Mouse (Mus musculus): ENCODE data around the gene Phb2. TPM values are rescaled to one million over a fixed set of nuclear protein-coding genes. Genes with fewer than 3 reads are reported as not detected.

Gene Phb2
- polyA plus RNA-seq, 1 experiment from 2014 or later = 436 TPM

- no peaks in the 10 kb centered on the region for H3K9me3 ChIP-seq (ENCODE audit: control insufficient read depth, low read length)
- no peak overlapping the region for H3K9ac ChIP-seq (ENCODE audit: low read length)
- no peak for ATAC-seq (replicated peaks; ENCODE audit: low FRiP score, low TSS enrichment, low read depth)
- no peak for DNase-seq (ENCODE audit: low spot score)
- no peak overlapping the region for H3K27ac ChIP-seq (ENCODE audit: low read depth)
- peak overlapping the region; percentile 42 for H3K4me2 ChIP-seq (ENCODE audit: low read length)
- 69% methylated on average over 11 of the region's 11 CpGs for WGBS
- no peaks in the 10 kb centered on the region for H3K27me3 ChIP-seq (replicated peaks; ENCODE audit: control insufficient read depth, insufficient read depth, low read length)
- no peaks in the 10 kb centered on the region for H3K4me1 ChIP-seq (replicated peaks; ENCODE audit: control insufficient read depth, insufficient read depth, low read length)
- peaks cover 19% of the 10 kb centered on the region for H3K36me3 ChIP-seq (ENCODE audit: control insufficient read depth, insufficient read depth, low read length)
- no peak overlapping the region for H3K4me3 ChIP-seq (ENCODE audit: low read depth, low read length)
Observed at GRCm38 (mm10) chr6:124720904-124721303, 8.8 kb downstream of the Phb2 start.

GRCm38 (mm10) chr6:124722876-124723473 is 10.8 kb downstream of the Phb2 start:
- Histone ChIP-seq H3K4me1 (replicated peaks; ENCODE audit: control insufficient read depth, insufficient read depth, low read length) (no peaks in the 10 kb centered on the region), H3K4me3 (ENCODE audit: low read depth, low read length) (no peak overlapping the region), H3K4me2 (ENCODE audit: low read length) (no peak overlapping the region), H3K9ac (ENCODE audit: low read length) (no peak overlapping the region), H3K27me3 (replicated peaks; ENCODE audit: control insufficient read depth, insufficient read depth, low read length) (no peaks in the 10 kb centered on the region), H3K9me3 (ENCODE audit: control insufficient read depth, low read length) (no peaks in the 10 kb centered on the region), H3K36me3 (ENCODE audit: control insufficient read depth, insufficient read depth, low read length) (no peaks in the 10 kb centered on the region), H3K27ac (ENCODE audit: low read depth) (no peak overlapping the region)
- DNase-seq (ENCODE audit: low spot score) (no peak), ATAC-seq (replicated peaks; ENCODE audit: low FRiP score, low TSS enrichment, low read depth) (no peak)
- WGBS = 85% methylated on average over 6 of the region's 6 CpGs

GRCm38 (mm10) chr6:124723541-124723940 is 11.4 kb downstream of the Phb2 start:
- H3K27ac ChIP-seq (ENCODE audit: low read depth) = no peak overlapping the region
- H3K4me3 ChIP-seq (ENCODE audit: low read depth, low read length) = no peak overlapping the region
- ATAC-seq (replicated peaks; ENCODE audit: low FRiP score, low TSS enrichment, low read depth) (no peak), DNase-seq (ENCODE audit: low spot score) (no peak)
- H3K4me2 ChIP-seq (ENCODE audit: low read length) = no peak overlapping the region
- no peaks in the 10 kb centered on the region for H3K4me1 ChIP-seq (replicated peaks; ENCODE audit: control insufficient read depth, insufficient read depth, low read length)
- no peaks in the 10 kb centered on the region for H3K9me3 ChIP-seq (ENCODE audit: control insufficient read depth, low read length)
- 75% methylated on average over 8 of the region's 8 CpGs for WGBS
- no peaks in the 10 kb centered on the region for H3K36me3 ChIP-seq (ENCODE audit: control insufficient read depth, insufficient read depth, low read length)
- no peak overlapping the region for H3K9ac ChIP-seq (ENCODE audit: low read length)
- H3K27me3 ChIP-seq (replicated peaks; ENCODE audit: control insufficient read depth, insufficient read depth, low read length) = no peaks in the 10 kb centered on the region

GRCm38 (mm10) chr6:124724472-124724871 is 12.3 kb downstream of the Phb2 start:
- DNase-seq (ENCODE audit: low spot score) (no peak), ATAC-seq (replicated peaks; ENCODE audit: low FRiP score, low TSS enrichment, low read depth) (no peak)
- no peaks in the 10 kb centered on the region for H3K4me1 ChIP-seq (replicated peaks; ENCODE audit: control insufficient read depth, insufficient read depth, low read length)
- H3K36me3 ChIP-seq (ENCODE audit: control insufficient read depth, insufficient read depth, low read length) = no peaks in the 10 kb centered on the region
- no peak overlapping the region for H3K27ac ChIP-seq (ENCODE audit: low read depth)
- WGBS = 87% methylated on average over 10 of the region's 10 CpGs
- H3K27me3 ChIP-seq (replicated peaks; ENCODE audit: control insufficient read depth, insufficient read depth, low read length) = no peaks in the 10 kb centered on the region
- no peak overlapping the region for H3K4me2 ChIP-seq (ENCODE audit: low read length)
- no peak overlapping the region for H3K4me3 ChIP-seq (ENCODE audit: low read depth, low read length)
- H3K9ac ChIP-seq (ENCODE audit: low read length) = no peak overlapping the region
- no peaks in the 10 kb centered on the region for H3K9me3 ChIP-seq (ENCODE audit: control insufficient read depth, low read length)

- ATAC-seq (replicated peaks; ENCODE audit: low FRiP score, low TSS enrichment, low read depth) (no peak), DNase-seq (ENCODE audit: low spot score) (no peak)
- H3K4me1 ChIP-seq (replicated peaks; ENCODE audit: control insufficient read depth, insufficient read depth, low read length) = no peaks in the 10 kb centered on the region
- H3K9ac ChIP-seq (ENCODE audit: low read length) = no peak overlapping the region
- no peak overlapping the region for H3K27ac ChIP-seq (ENCODE audit: low read depth)
- H3K4me3 ChIP-seq (ENCODE audit: low read depth, low read length) = no peak overlapping the region
- H3K27me3 ChIP-seq (replicated peaks; ENCODE audit: control insufficient read depth, insufficient read depth, low read length) = no peaks in the 10 kb centered on the region
- H3K9me3 ChIP-seq (ENCODE audit: control insufficient read depth, low read length) = no peaks in the 10 kb centered on the region
- H3K4me2 ChIP-seq (ENCODE audit: low read length) = no peak overlapping the region
- H3K36me3 ChIP-seq (ENCODE audit: control insufficient read depth, insufficient read depth, low read length) = no peaks in the 10 kb centered on the region
- 87% methylated on average over 10 of the region's 10 CpGs for WGBS
Observed at GRCm38 (mm10) chr6:124728621-124729020, 16.5 kb downstream of the Phb2 start.

GRCm38 (mm10) chr6:124729850-124730705 is 17.9 kb downstream of the Phb2 start:
- Histone ChIP-seq H3K27ac (ENCODE audit: low read depth) (no peak overlapping the region), H3K9ac (ENCODE audit: low read length) (no peak overlapping the region), H3K9me3 (ENCODE audit: control insufficient read depth, low read length) (no peaks in the 10 kb centered on the region), H3K27me3 (replicated peaks; ENCODE audit: control insufficient read depth, insufficient read depth, low read length) (no peaks in the 10 kb centered on the region), H3K4me1 (replicated peaks; ENCODE audit: control insufficient read depth, insufficient read depth, low read length) (no peaks in the 10 kb centered on the region), H3K36me3 (ENCODE audit: control insufficient read depth, insufficient read depth, low read length) (no peaks in the 10 kb centered on the region), H3K4me3 (ENCODE audit: low read depth, low read length) (no peak overlapping the region), H3K4me2 (ENCODE audit: low read length) (no peak overlapping the region)
- ATAC-seq (replicated peaks; ENCODE audit: low FRiP score, low TSS enrichment, low read depth) (no peak), DNase-seq (ENCODE audit: low spot score) (no peak)
- 85% methylated on average over 8 of the region's 8 CpGs for WGBS

- no peaks in the 10 kb centered on the region for H3K4me1 ChIP-seq (replicated peaks; ENCODE audit: control insufficient read depth, insufficient read depth, low read length)
- whole genome bisulfite sequencing = 80% methylated on average over 7 of the region's 7 CpGs
- H3K9ac ChIP-seq (ENCODE audit: low read length) = no peak overlapping the region
- no peaks in the 10 kb centered on the region for H3K27me3 ChIP-seq (replicated peaks; ENCODE audit: control insufficient read depth, insufficient read depth, low read length)
- ATAC-seq (replicated peaks; ENCODE audit: low FRiP score, low TSS enrichment, low read depth) (no peak), DNase-seq (ENCODE audit: low spot score) (no peak)
- H3K4me3 ChIP-seq (ENCODE audit: low read depth, low read length) = no peak overlapping the region
- no peak overlapping the region for H3K27ac ChIP-seq (ENCODE audit: low read depth)
- no peak overlapping the region for H3K4me2 ChIP-seq (ENCODE audit: low read length)
- H3K36me3 ChIP-seq (ENCODE audit: control insufficient read depth, insufficient read depth, low read length) = no peaks in the 10 kb centered on the region
- no peaks in the 10 kb centered on the region for H3K9me3 ChIP-seq (ENCODE audit: control insufficient read depth, low read length)
Observed at GRCm38 (mm10) chr6:124731038-124731437, 18.9 kb downstream of the Phb2 start.

GRCm38 (mm10) chr6:124732476-124733370 is 20.6 kb downstream of the Phb2 start:
- H3K4me3 ChIP-seq (ENCODE audit: low read depth, low read length) = no peak overlapping the region
- H3K9me3 ChIP-seq (ENCODE audit: control insufficient read depth, low read length) = no peaks in the 10 kb centered on the region
- H3K9ac ChIP-seq (ENCODE audit: low read length) = no peak overlapping the region
- DNase-seq (ENCODE audit: low spot score) (no peak), ATAC-seq (replicated peaks; ENCODE audit: low FRiP score, low TSS enrichment, low read depth) (peak; percentile 12; the same call in 1 of the 2 replicates)
- no peaks in the 10 kb centered on the region for H3K4me1 ChIP-seq (replicated peaks; ENCODE audit: control insufficient read depth, insufficient read depth, low read length)
- 55% methylated on average over 19 of the region's 19 CpGs for WGBS
- H3K4me2 ChIP-seq (ENCODE audit: low read length) = no peak overlapping the region
- H3K36me3 ChIP-seq (ENCODE audit: control insufficient read depth, insufficient read depth, low read length) = no peaks in the 10 kb centered on the region
- H3K27ac ChIP-seq (ENCODE audit: low read depth) = no peak overlapping the region
- no peaks in the 10 kb centered on the region for H3K27me3 ChIP-seq (replicated peaks; ENCODE audit: control insufficient read depth, insufficient read depth, low read length)
